Mouse (Mus musculus): Measurements from ENCODE around the gene Ccdc142.
A peak's percentile ranks its signal among the peaks of the same experiment; 100 is the strongest.

DNA sequence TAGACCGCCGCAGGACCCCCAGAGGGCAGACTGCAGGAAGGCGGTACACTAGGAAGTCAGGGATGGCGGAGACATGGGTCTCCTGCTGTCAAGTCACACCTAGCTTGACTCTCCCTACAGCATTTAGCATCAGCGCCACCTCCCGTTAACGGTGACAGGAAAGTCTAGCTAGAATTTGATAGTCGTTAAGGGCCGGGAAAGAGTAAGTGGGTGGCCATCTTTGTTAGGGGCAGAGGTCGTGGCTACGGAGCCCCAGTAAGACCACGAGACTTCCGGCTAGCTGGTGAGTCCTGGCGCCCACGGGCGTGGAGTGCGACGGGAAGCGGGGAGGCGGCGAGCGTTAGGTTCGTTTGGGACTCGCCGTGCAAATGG lies at the start of gene Ccdc142, which contains the start of gene Gm42688:
- TF ChIP-seq CTCF (IDR thresholded peaks at IDR 0.05; ENCODE audit: low read depth, low read length) (peak; percentile 64), POLR2A (IDR thresholded peaks at IDR 0.05; ENCODE audit: extremely low read depth, insufficient read depth, low read length) (peak; percentile 66; the same call in 1 of the 2 replicates)
